Mouse (Mus musculus): ENCODE measurements around the gene Uchl4.

The Uchl4 gene

DNA sequence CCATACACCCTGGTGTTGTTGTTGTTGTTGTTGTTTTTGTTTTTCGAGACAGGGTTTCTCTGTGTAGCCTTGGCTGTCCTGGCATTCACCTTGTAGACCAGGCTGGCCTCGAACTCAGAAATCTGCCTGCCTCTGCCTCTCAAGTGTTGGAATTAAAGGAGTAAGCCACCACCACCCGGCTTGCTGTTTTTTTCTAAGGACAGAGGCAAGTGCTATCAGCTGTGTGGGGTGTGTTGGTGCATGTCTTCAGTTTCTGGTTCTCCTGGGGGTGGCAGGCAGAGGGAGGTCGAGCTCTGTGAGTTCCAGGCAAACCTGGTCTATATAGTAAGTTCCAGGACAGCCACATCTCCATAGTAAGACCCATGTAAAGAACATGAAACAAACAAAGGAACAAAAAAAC is 39.3 kb downstream of the Uchl4 start:
- DNase-seq (ENCODE audit: low read depth), result no peak

GRCm38 (mm10) chr9:64274919-64275318 is 39.9 kb downstream of the Uchl4 start:
- DNase-seq (ENCODE audit: low read depth), result no peak

GRCm38 (mm10) chr9:64277706-64278105 is 42.7 kb downstream of the Uchl4 start:
- peak; percentile 24 for DNase-seq (ENCODE audit: low read depth)

DNA sequence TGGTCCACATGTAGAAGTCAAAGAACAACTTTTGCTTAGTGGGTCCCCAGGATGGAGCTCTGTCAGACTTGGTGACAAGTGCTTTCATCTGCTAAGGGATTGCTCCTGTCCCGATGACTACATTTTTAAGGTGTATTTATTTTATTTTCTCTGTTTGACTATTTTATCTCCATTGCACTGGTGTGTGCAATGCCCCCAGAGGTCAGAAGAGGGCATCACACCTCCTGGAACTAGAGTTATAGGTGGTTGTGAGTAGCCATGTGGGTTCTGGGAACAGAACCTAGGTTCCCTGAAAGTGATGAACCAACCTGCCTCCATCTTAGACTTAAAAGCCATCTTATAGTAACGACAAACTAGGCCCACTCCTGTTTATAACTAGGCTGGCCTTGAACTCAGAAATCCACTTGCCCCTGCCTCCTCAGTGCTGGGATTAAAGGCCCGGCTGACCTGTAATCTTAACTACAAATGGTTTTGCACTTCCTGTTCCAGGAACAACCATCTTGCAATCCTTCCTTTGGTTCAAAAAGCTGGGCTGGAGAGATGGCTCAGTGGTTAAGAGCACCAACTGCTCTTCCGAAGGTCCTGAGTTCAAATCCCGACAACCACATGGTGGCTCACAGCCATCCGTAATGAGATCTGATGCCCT is 43.8 kb downstream of the Uchl4 start:
- DNase-seq (ENCODE audit: low read depth), result no peak

DNA sequence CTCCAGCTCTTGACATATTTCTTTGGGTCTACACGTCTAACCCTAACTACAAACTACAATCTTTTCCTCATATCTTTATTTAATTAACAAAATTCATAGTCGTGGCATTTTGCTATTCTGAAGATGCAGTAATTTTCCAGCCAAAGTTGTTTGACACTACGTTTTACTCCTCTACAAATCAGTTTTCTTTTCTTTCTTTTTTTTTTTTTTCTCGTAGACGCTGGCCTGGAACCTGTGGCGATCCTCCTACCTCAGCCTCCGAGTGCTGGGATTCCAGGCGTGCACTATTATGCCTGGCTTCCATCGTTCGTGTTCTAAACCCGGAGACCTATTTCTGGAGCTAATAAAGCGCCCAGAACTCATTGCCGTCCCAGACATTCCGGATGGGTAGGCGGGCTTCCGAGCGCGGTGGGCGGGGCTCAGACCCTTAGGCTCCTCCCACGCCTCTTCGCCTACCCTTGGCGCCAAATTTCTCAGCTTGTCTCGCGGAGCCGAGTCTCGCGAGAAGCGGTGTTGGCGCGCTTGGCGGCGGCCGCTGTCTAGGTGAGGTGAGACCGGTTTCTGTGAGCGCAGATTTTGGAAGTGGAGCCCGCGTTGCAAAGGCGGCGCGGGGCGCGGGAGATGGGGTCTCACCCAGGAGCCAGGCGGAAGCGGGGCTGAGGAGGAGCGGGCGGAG is 46.2 kb downstream of the Uchl4 start, which contains the start of gene Tipin:
TSS of gene Tipin (plus strand) at position 477 of the 676 bp plus-strand sequence.
- DNase-seq (ENCODE audit: low read depth), result peak; percentile 86

- no peak for DNase-seq (ENCODE audit: low read depth)
Measured at GRCm38 (mm10) chr9:64281781-64282178, 46.8 kb downstream of the Uchl4 start.

GRCm38 (mm10) chr9:64282404-64282987 is 47.5 kb downstream of the Uchl4 start:
- no peak for DNase-seq (ENCODE audit: low read depth)

All from fibroblast of lung, adult 2 months (primary cell).